Mouse (Mus musculus) spleen, adult 18-20 months (tissue): ENCODE data around the gene Samd14.

Experiments
- DNase-seq, 2 experiments: peaks; one replicate each; pipeline ENCODE4 v3.0.0; 2022; ENCODE audit warnings: mixed read lengths in 2 of 2

Gene Samd14

DNA sequence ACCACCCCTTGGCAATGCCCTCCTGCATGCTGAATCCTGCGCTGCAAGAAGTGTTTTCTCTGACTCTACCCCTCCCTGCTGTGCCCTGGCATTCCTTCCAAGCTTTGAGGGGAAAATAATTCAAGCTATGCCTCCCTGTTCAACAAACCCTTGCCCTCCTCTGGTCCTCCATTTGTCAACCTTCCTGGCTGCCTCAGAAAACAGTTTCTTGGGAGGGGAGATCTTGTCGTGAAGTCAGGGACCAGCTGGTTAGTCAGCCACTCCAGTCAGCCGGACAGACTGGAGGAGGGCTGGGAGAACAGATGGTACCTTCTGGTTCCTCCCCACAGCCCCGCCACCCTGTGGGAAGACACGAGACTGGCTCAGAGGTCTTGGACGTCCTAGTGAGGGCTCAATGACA, 27.6 kb downstream of the Samd14 start:
- DNase-seq = no peak

GRCm38 (mm10) chr11:95038156-95038817, 28.6 kb downstream of the Samd14 start:
- DNase-seq = no peak

DNA sequence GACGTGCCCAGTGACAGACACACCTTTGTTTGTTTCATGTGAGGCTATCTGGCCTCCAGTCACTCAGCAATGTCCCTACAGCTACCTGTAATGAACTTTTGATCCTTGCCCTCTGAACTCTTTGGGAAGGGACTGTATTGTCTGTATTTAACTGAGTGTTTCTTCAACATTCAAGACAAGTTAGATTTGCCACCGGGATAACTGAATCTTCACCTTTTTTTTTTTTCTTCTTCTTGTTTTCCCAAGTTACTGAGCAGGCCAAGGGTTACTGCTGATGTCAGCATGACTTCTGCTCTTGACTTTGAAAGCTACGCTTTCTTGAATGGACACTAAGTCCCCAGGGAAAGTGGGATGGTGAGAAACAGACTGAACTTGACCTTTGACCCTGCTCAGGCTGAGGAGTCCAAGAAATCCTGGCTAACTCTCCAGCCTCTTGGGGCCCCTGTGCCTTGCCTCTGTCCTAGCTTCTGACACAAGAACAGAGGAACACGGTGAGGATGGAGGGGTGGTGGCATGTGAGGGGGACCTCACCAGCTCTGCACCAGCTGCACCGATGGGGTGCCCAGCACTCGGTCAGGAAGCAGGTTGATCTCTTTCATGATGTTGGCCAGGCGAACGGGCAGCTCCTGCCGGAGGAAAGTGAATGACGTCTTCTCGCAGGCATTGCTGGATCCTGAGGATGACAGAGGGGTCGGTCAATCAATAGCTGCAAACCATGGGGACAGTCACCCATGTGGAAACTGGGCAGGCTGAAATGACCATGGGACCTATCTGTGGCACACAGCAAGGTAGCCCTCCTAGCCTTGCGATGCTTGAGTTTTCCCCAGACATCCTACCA, 29.4 kb downstream of the Samd14 start:
- DNase-seq = no peak

GRCm38 (mm10) chr11:95039766-95040165, 30.1 kb downstream of the Samd14 start:
- DNase-seq = no peak

- DNase-seq = peak in 1 of 2 experiments; percentile 5
Measured at GRCm38 (mm10) chr11:95040491-95041138, 30.9 kb downstream of the Samd14 start.

- DNase-seq = peak; percentile 83 to 87
Measured at GRCm38 (mm10) chr11:95041139-95041609, 31.5 kb downstream of the Samd14 start, which contains the start of gene Pdk2. TSS of gene Pdk2 (minus strand) at chr11:95041354.

DNA sequence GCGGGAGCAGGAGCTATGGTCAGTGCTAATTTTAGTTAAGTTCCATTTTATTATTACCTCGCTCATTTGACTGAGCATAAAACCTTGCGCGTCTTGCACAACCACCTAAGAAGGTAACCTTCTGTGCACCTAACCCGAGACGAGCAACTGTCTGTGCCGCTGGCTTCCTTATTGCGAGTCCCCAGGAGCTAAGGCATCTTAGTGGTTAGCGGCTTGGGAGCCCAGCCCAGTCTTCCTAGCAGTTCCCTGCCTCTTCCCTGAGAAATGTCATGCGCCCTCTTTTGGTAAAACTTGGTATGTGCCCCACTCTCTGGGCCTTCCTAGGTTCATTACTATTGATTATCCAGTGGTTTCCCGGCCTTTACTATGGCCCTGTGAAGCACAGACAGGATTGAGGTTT, 32.4 kb downstream of the Samd14 start:
- DNase-seq = peak; percentile 32 to 69

GRCm38 (mm10) chr11:95043060-95043459, 33.4 kb downstream of the Samd14 start:
- DNase-seq = no peak

DNA sequence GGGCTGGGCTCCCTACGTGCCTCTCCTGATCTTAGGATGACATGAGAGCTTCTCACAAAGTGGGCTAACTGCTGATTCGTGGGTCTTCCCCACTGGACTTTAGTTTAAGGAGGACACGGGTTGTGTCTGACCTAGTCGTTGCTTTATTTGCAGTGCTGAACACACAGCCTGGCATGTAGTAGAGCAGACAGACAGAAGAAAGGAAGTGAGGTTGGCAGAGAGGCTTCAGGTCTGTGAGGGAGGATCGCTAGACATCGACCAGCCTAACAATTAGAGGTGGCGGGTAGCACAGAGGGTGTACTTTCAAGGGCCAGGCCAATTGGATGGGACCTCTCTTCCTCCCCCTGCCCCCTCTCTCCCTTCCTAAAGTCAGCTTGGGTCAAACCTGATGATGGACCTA, 33.9 kb downstream of the Samd14 start:
- DNase-seq = no peak

GRCm38 (mm10) chr11:95044185-95044870, 34.6 kb downstream of the Samd14 start:
- DNase-seq = no peak

GRCm38 (mm10) chr11:95046980-95047680, 37.5 kb downstream of the Samd14 start:
- peak in 1 of 2 experiments; percentile 49 for DNase-seq

DNA sequence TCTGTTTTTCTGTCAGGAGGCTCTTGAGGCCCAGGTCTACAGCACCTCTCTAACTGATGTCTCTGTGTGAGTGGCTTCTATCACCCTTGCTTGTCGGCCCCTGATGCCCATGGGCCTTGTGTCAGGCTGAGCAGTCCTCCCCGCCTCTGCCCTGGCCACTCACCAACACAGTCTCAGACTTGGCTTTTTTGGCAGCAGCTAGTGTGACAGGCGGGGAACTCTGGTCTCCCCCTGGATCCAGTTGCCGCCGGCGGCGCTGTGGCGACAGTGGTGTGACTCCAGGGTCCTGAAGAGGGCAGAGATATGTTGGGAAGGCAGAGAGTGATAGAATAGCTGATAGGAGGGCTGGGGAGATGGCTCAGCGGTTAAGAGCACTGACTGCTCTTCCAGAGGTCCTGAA, 43.4 kb downstream of the Samd14 start:
- no peak for DNase-seq

DNA sequence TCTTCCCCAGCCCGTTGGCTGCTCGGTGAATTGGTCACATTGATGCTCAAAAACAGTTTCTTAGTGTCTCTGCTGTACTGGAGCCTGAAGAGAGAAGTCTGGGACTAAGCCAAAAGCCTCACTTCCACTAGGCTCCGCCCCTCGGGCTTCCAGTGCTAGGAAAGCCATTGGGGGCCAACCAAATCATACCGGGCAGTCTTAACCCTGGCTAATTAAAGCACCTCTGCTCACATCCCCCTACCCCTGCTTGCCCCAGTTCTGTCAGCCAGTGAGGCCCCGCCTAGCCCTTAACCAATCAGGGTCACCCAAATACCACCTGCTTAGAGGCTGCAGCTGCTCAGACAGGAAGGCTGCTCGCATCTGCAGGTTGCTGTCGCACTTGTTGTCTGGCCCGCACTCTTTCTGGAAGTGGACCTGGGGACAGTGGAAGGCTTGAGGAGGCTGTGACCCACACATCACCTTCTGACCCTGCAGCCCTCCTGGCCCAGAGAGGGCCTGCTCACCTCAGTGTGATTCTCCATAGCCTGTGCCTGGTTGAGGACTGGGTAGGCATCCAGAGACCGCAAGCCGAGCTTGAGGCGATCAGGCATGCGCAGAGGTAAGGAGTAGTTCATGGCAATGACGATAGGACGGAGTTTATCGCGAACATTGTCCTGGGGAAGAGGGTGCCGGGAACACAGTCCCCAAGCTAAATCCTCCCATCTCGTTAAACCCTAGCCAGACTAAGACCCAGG, 47.3 kb downstream of the Samd14 start:
- DNase-seq = no peak

- DNase-seq = no peak
Measured at GRCm38 (mm10) chr11:95069226-95069957, 59.7 kb downstream of the Samd14 start.

- no peak for DNase-seq
Measured at GRCm38 (mm10) chr11:95070140-95071107, 60.7 kb downstream of the Samd14 start.

DNA sequence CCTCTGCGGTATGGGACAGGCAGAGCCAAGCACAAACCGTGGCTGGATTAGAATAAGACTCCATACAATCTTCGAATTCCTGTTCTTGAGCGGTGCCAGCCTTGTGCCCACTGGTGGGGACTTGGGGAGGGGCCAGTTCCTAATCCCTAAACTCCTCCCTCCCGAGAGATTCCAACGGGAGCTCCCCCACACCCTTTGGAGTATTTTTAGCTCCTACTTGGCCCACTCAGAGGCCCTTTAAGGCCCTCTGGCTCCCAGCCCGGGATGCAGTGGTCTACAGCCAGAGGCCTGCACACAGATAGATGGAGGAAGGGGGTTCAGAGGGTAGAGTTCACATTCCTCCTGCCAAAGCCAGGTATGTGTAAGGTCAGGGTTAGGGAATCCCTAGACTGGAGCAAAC, 61.6 kb downstream of the Samd14 start:
- no peak for DNase-seq

- DNase-seq = no peak
Measured at GRCm38 (mm10) chr11:95072136-95072535, 62.5 kb downstream of the Samd14 start.

- DNase-seq = no peak
Measured at GRCm38 (mm10) chr11:95072804-95073203, 63.1 kb downstream of the Samd14 start.

DNA sequence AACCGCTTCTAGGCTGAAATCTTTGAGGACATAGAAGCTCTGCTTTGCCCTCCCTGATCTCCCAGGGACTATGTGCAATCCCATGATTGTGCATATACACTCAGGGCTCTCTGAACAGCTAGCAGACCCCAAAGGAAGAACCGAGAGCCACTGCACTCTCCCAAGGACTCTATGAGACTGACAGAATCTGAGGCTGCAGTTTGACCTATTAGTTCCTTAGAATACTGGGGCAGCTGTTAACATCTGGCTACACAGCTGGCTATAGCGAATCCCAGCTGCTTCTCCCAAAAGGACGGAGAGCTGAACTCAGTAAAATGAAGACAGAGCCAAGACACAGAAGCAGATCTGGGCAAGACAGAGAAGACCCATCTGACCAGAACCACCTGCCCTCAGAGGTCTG, 64.2 kb downstream of the Samd14 start:
- DNase-seq = no peak

- no peak for DNase-seq
Measured at GRCm38 (mm10) chr11:95074694-95075093, 65.0 kb downstream of the Samd14 start.
